Mouse (Mus musculus): ENCODE data around the gene Trpv4.
A peak's percentile ranks its signal among the peaks of the same experiment; 100 is the strongest.

- TF ChIP-seq CTCF (IDR thresholded peaks at IDR 0.05; ENCODE audit: low read depth) (peak; percentile 91), EP300 (IDR thresholded peaks at IDR 0.05; ENCODE audit: low read depth) (no peak)
Measured at GRCm38 (mm10) chr5:114707265-114708068, 49.2 kb upstream of the Trpv4 start, which contains the start of gene Tchp.
